Mouse (Mus musculus) cortical plate, adult 2 months (tissue): Measurements from ENCODE around the gene Ldhd. TPM values are rescaled to one million over a fixed set of nuclear protein-coding genes. Genes with fewer than 3 reads are reported as not detected.

ENCODE experiments used
- H3K27ac ChIP-seq: fragments of 200-500 bp; 2 replicates; pipeline ENCODE4 v1.5.1; 2012; ENCODE audit warnings: low read length, control low read depth, inconsistent platforms; ENCODE audit not compliant: insufficient read depth
- H3K4me1 ChIP-seq: fragments of 200-500 bp; 2 replicates; pipeline ENCODE4 v1.6.1; 2011; ENCODE audit warnings: low read length; ENCODE audit not compliant: control insufficient read depth, insufficient read depth
- H3K4me3 ChIP-seq: fragments of 200-500 bp; 2 replicates; pipeline ENCODE4 v1.5.1; 2011; ENCODE audit warnings: mild to moderate bottlenecking, low read length, control low read depth; ENCODE audit not compliant: insufficient read depth
- CTCF ChIP-seq: fragments of 200-500 bp; IDR thresholded peaks from 2 replicates; pipeline ENCODE4 v1.5.1; 2011; ENCODE audit warnings: mild to moderate bottlenecking, control low read depth, low read length; ENCODE audit not compliant: insufficient read depth; ENCODE audit errors: extremely low read depth
- POLR2A ChIP-seq: fragments of 200-500 bp; IDR thresholded peaks from 2 replicates; pipeline ENCODE4 v1.6.1; 2011; ENCODE audit warnings: mild to moderate bottlenecking, low read length, control low read depth; ENCODE audit not compliant: insufficient read depth; ENCODE audit errors: extremely low read depth
- polyA plus RNA-seq: library from polyadenylated mRNA; depleted of rRNA; stranded (reverse); fragments of >200 nt; gene quantifications from 2 replicates; pipeline ENCODE4 v1.2.3, GENCODE M21; 2012

The Ldhd gene
- polyA plus RNA-seq, 1 experiment, result 21.6 TPM

- H3K4me3 ChIP-seq, result no peak overlapping the region
- no peak overlapping the region for H3K27ac ChIP-seq
- TF ChIP-seq POLR2A (no peak), CTCF (no peak)
- H3K4me1 ChIP-seq, result peaks cover 26% of the 10 kb centered on the region
Measured at GRCm38 (mm10) chr8:111597310-111597709, 32.9 kb downstream of the Ldhd start.

GRCm38 (mm10) chr8:111596485-111596821 lies 33.7 kb downstream of the Ldhd start:
- peaks cover 28% of the 10 kb centered on the region for H3K4me1 ChIP-seq
- TF ChIP-seq POLR2A (no peak), CTCF (no peak)
- no peak overlapping the region for H3K4me3 ChIP-seq
- H3K27ac ChIP-seq, result no peak overlapping the region

GRCm38 (mm10) chr8:111595712-111596484 lies 34.3 kb downstream of the Ldhd start:
- no peak overlapping the region for H3K4me3 ChIP-seq
- TF ChIP-seq POLR2A, result no peak
- peaks cover 28% of the 10 kb centered on the region for H3K4me1 ChIP-seq
- H3K27ac ChIP-seq, result no peak overlapping the region

- TF ChIP-seq POLR2A (no peak), CTCF (no peak)
- Histone ChIP-seq H3K4me3 (no peak overlapping the region), H3K4me1 (peaks cover 27% of the 10 kb centered on the region), H3K27ac (no peak overlapping the region)
Measured at GRCm38 (mm10) chr8:111594951-111595350, 35.2 kb downstream of the Ldhd start.

- no peak for TF ChIP-seq CTCF
- no peak for TF ChIP-seq POLR2A
- peaks cover 23% of the 10 kb centered on the region for H3K4me1 ChIP-seq
- no peak overlapping the region for H3K27ac ChIP-seq
- no peak overlapping the region for H3K4me3 ChIP-seq
Measured at GRCm38 (mm10) chr8:111594044-111594840, 35.9 kb downstream of the Ldhd start.

GRCm38 (mm10) chr8:111592390-111592910 lies 37.7 kb downstream of the Ldhd start:
- no peak for TF ChIP-seq CTCF
- TF ChIP-seq POLR2A, result no peak
- no peak overlapping the region for H3K27ac ChIP-seq
- no peak overlapping the region for H3K4me3 ChIP-seq
- H3K4me1 ChIP-seq, result peaks cover 20% of the 10 kb centered on the region

- Histone ChIP-seq H3K27ac (no peak overlapping the region), H3K4me3 (no peak overlapping the region), H3K4me1 (peaks cover 14% of the 10 kb centered on the region)
- no peak for TF ChIP-seq CTCF
- no peak for TF ChIP-seq POLR2A
Measured at GRCm38 (mm10) chr8:111591176-111591575, 39.0 kb downstream of the Ldhd start.

- peaks cover 13% of the 10 kb centered on the region for H3K4me1 ChIP-seq
- H3K4me3 ChIP-seq, result no peak overlapping the region
- H3K27ac ChIP-seq, result no peak overlapping the region
- TF ChIP-seq POLR2A (no peak), CTCF (no peak)
Measured at GRCm38 (mm10) chr8:111590214-111590613, 40.0 kb downstream of the Ldhd start.

GRCm38 (mm10) chr8:111588336-111588735 lies 41.8 kb downstream of the Ldhd start:
- H3K4me3 ChIP-seq, result no peak overlapping the region
- TF ChIP-seq CTCF (no peak), POLR2A (no peak)
- no peak overlapping the region for H3K27ac ChIP-seq
- H3K4me1 ChIP-seq, result peaks cover 6% of the 10 kb centered on the region; the same call in 1 of the 2 replicates

- H3K27ac ChIP-seq, result no peak overlapping the region
- no peak overlapping the region for H3K4me3 ChIP-seq
- peaks cover 6% of the 10 kb centered on the region; the same call in 1 of the 2 replicates for H3K4me1 ChIP-seq
- no peak for TF ChIP-seq CTCF
- no peak for TF ChIP-seq POLR2A
Measured at GRCm38 (mm10) chr8:111587545-111588094, 42.6 kb downstream of the Ldhd start.
